Mouse (Mus musculus): ENCODE data around the gene Gtpbp2. TPM values are rescaled to one million over a fixed set of nuclear protein-coding genes. Genes with fewer than 3 reads are reported as not detected.

Gene Gtpbp2
- polyA plus RNA-seq, 1 experiment from 2014 or later = 22.2 TPM

DNA sequence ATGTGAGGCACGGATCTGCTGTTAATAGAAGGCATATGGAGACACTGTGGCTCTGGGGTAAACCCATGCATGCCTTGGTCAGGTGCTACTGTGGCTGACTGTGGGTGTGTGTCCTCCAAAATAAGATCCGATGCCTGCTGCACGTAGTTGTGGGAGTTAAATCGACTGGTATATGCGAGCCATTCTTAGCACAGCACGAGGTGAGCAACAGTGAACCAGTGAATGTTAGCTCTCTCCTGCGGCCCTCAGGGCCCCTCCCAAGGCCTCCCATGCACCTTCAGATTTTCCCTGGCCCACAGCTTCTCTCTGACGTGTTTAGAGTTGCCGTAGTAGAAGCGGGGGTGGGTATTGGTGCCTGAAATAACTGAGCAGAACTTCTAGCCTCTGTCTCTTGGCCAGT, 41.2 kb upstream of the Gtpbp2 start:
- Histone ChIP-seq H3K4me3 (ENCODE audit: low read depth, low read length) (no peak overlapping the region), H3K4me1 (replicated peaks; ENCODE audit: control insufficient read depth, insufficient read depth, low read length) (no peaks in the 10 kb centered on the region), H3K9ac (ENCODE audit: low read depth, low read length) (no peak overlapping the region), H3K9me3 (ENCODE audit: control insufficient read depth) (no peaks in the 10 kb centered on the region), H3K27ac (ENCODE audit: low read depth, low read length) (no peak overlapping the region), H3K36me3 (ENCODE audit: control insufficient read depth, insufficient read depth) (peaks cover 48% of the 10 kb centered on the region), H3K27me3 (replicated peaks; ENCODE audit: control insufficient read depth, insufficient read depth, low read length) (no peaks in the 10 kb centered on the region), H3K4me2 (replicated peaks; ENCODE audit: low read depth) (no peak overlapping the region)
- no peak for ATAC-seq
- WGBS = 90% methylated on average over 10 of the region's 10 CpGs
- TF ChIP-seq CTCF (IDR thresholded peaks at IDR 0.05; ENCODE audit: low read depth) = no peak

DNA sequence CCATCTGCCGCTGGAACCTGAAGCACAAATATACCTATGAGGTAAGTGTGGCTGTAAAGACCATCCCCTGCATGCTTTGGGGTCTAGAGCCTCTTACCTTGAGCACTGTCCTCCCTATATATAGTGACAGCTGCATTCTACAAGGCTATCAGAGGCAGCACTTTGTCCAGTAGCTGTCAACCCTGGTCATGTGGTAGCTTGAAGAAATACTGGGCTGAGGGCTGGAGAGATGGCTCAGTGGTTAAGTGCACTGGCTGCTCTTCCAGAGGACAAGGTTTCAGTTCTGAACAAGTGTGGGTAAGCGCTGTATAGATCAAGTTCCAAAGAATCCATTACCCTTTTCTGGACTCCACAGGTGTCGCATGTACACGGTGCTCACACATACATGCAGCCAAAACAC, 38.0 kb upstream of the Gtpbp2 start:
- peaks cover 75% of the 10 kb centered on the region for H3K36me3 ChIP-seq (ENCODE audit: control insufficient read depth, insufficient read depth)
- H3K9ac ChIP-seq (ENCODE audit: low read depth, low read length) = no peak overlapping the region
- H3K4me2 ChIP-seq (replicated peaks; ENCODE audit: low read depth) = no peak overlapping the region
- no peak overlapping the region for H3K27ac ChIP-seq (ENCODE audit: low read depth, low read length)
- 97% methylated on average over 4 of the region's 4 CpGs for WGBS
- no peaks in the 10 kb centered on the region for H3K9me3 ChIP-seq (ENCODE audit: control insufficient read depth)
- no peaks in the 10 kb centered on the region for H3K4me1 ChIP-seq (replicated peaks; ENCODE audit: control insufficient read depth, insufficient read depth, low read length)
- no peak for ATAC-seq
- TF ChIP-seq CTCF (IDR thresholded peaks at IDR 0.05; ENCODE audit: low read depth) = no peak
- H3K4me3 ChIP-seq (ENCODE audit: low read depth, low read length) = no peak overlapping the region
- H3K27me3 ChIP-seq (replicated peaks; ENCODE audit: control insufficient read depth, insufficient read depth, low read length) = no peaks in the 10 kb centered on the region

DNA sequence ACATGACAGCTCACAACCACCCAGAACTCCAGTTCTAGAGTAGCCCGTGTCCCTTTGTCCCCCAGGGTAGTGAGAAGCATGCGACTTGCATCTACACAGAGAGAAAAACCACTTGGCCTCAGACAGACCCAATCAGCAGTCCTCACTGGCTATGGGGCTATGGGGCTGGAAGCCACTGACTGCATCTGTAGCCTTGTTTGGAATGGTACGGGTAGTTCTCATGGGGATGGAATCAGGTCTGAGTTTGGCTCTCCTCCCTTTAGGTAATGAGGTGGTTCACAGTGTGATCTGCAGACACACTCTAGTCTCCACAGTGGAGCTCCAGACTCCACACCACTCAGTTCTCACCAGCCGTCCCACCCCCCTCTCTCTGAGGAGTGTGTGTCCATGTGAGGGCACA, 37.5 kb upstream of the Gtpbp2 start:
- H3K9me3 ChIP-seq (ENCODE audit: control insufficient read depth) = no peaks in the 10 kb centered on the region
- H3K4me3 ChIP-seq (ENCODE audit: low read depth, low read length) = no peak overlapping the region
- no peak for TF ChIP-seq CTCF (IDR thresholded peaks at IDR 0.05; ENCODE audit: low read depth)
- ATAC-seq = no peak
- H3K9ac ChIP-seq (ENCODE audit: low read depth, low read length) = no peak overlapping the region
- 90% methylated on average over 4 of the region's 4 CpGs for WGBS
- H3K4me1 ChIP-seq (replicated peaks; ENCODE audit: control insufficient read depth, insufficient read depth, low read length) = no peaks in the 10 kb centered on the region
- H3K27me3 ChIP-seq (replicated peaks; ENCODE audit: control insufficient read depth, insufficient read depth, low read length) = no peaks in the 10 kb centered on the region
- no peak overlapping the region for H3K27ac ChIP-seq (ENCODE audit: low read depth, low read length)
- no peak overlapping the region for H3K4me2 ChIP-seq (replicated peaks; ENCODE audit: low read depth)
- peaks cover 74% of the 10 kb centered on the region for H3K36me3 ChIP-seq (ENCODE audit: control insufficient read depth, insufficient read depth)

GRCm38 (mm10) chr17:46123953-46124700, 36.7 kb upstream of the Gtpbp2 start:
- no peaks in the 10 kb centered on the region for H3K27me3 ChIP-seq (replicated peaks; ENCODE audit: control insufficient read depth, insufficient read depth, low read length)
- no peaks in the 10 kb centered on the region for H3K4me1 ChIP-seq (replicated peaks; ENCODE audit: control insufficient read depth, insufficient read depth, low read length)
- no peak overlapping the region for H3K4me3 ChIP-seq (ENCODE audit: low read depth, low read length)
- no peak overlapping the region for H3K4me2 ChIP-seq (replicated peaks; ENCODE audit: low read depth)
- no peak overlapping the region for H3K9ac ChIP-seq (ENCODE audit: low read depth, low read length)
- peaks cover 76% of the 10 kb centered on the region for H3K36me3 ChIP-seq (ENCODE audit: control insufficient read depth, insufficient read depth)
- no peak for TF ChIP-seq CTCF (IDR thresholded peaks at IDR 0.05; ENCODE audit: low read depth)
- H3K27ac ChIP-seq (ENCODE audit: low read depth, low read length) = no peak overlapping the region
- ATAC-seq = peak; percentile 33; the same call in 1 of the 2 replicates
- WGBS = 86% methylated on average over 12 of the region's 12 CpGs
- no peaks in the 10 kb centered on the region for H3K9me3 ChIP-seq (ENCODE audit: control insufficient read depth)

- H3K36me3 ChIP-seq (ENCODE audit: control insufficient read depth, insufficient read depth) = peaks cover 65% of the 10 kb centered on the region
- no peak for ATAC-seq
Measured at GRCm38 (mm10) chr17:46126608-46127007, 34.2 kb upstream of the Gtpbp2 start.

GRCm38 (mm10) chr17:46127814-46128493, 32.9 kb upstream of the Gtpbp2 start:
- TF ChIP-seq CTCF (IDR thresholded peaks at IDR 0.05; ENCODE audit: low read depth) = no peak
- Histone ChIP-seq H3K9ac (ENCODE audit: low read depth, low read length) (no peak overlapping the region), H3K27ac (ENCODE audit: low read depth, low read length) (no peak overlapping the region), H3K36me3 (ENCODE audit: control insufficient read depth, insufficient read depth) (peaks cover 57% of the 10 kb centered on the region), H3K9me3 (ENCODE audit: control insufficient read depth) (no peaks in the 10 kb centered on the region), H3K27me3 (replicated peaks; ENCODE audit: control insufficient read depth, insufficient read depth, low read length) (no peaks in the 10 kb centered on the region), H3K4me3 (ENCODE audit: low read depth, low read length) (no peak overlapping the region), H3K4me2 (replicated peaks; ENCODE audit: low read depth) (no peak overlapping the region), H3K4me1 (replicated peaks; ENCODE audit: control insufficient read depth, insufficient read depth, low read length) (no peaks in the 10 kb centered on the region)
- 71% methylated on average over 6 of the region's 6 CpGs for WGBS
- ATAC-seq = no peak

More at GRCm38 (mm10) chr17:46126608-46127007, 34.2 kb upstream of the Gtpbp2 start:
- no peak for TF ChIP-seq CTCF (IDR thresholded peaks at IDR 0.05; ENCODE audit: low read depth)
- H3K4me3 ChIP-seq (ENCODE audit: low read depth, low read length) = no peak overlapping the region
- H3K4me2 ChIP-seq (replicated peaks; ENCODE audit: low read depth) = no peak overlapping the region
- H3K9ac ChIP-seq (ENCODE audit: low read depth, low read length) = no peak overlapping the region
- 79% methylated on average over 6 of the region's 6 CpGs for WGBS
- no peaks in the 10 kb centered on the region for H3K27me3 ChIP-seq (replicated peaks; ENCODE audit: control insufficient read depth, insufficient read depth, low read length)
- no peak overlapping the region for H3K27ac ChIP-seq (ENCODE audit: low read depth, low read length)
- no peaks in the 10 kb centered on the region for H3K4me1 ChIP-seq (replicated peaks; ENCODE audit: control insufficient read depth, insufficient read depth, low read length)
- H3K9me3 ChIP-seq (ENCODE audit: control insufficient read depth) = no peaks in the 10 kb centered on the region
